Mouse (Mus musculus) granulocyte monocyte progenitor cell, adult 5-6 weeks (primary cell): ENCODE results near the gene Cars. TPM values are rescaled to one million over a fixed set of nuclear protein-coding genes. Genes with fewer than 3 reads are reported as not detected.
"Not testable (repeated sequence)": the region's sequence is repeated elsewhere in the genome, so short reads cannot be mapped to it uniquely, and the experiment has no call there.

Experiments used
- ATAC-seq: replicated peaks from 2 replicates; pipeline ENCODE4 v1.8.0; 2016; ENCODE audit warnings: mild to moderate bottlenecking, moderate TSS enrichment, inconsistent platforms; ENCODE audit not compliant: poor library complexity, severe bottlenecking
- total RNA-seq, 2 experiments: library from RNA; stranded (forward) in 1 of 2; stranded (reverse) in 1 of 2; fragments of 200-712, 200-1000 nt in 1 of 2; fragments of >200 nt in 1 of 2; fragmentation: Nextera tagmentation in 1 of 2; gene quantifications; 2 replicates each; pipeline ENCODE4 v1.2.3; 2014 to 2017

Cars gene
- total RNA-seq, 2 experiments from 2014 or later, result 34.0 to 51.9 TPM

GRCm38 (mm10) chr7:143588006-143588405, 11.9 kb downstream of the Cars start:
- no peak for ATAC-seq

- no peak for ATAC-seq
Observed at GRCm38 (mm10) chr7:143587586-143587985, 12.3 kb downstream of the Cars start.

DNA sequence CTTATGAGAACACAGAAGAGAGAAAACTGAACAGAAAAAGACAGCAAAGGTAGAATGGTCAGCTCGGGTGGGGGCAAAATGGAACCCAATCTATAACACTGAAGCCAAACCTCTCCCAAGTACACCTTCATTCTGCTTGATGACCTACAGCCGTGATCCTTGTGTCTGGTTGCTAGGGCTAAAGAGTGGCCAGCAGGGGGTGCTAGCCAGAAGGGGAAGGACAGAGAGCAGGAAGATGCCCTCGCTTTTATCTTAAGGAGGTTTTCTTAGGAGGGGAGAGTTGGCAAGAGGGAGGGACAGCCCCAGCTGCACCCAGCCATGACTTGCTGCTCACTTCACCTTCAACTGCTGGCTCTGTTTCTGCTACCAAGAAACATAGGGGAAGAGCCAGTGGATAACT, 15.9 kb downstream of the Cars start:
- ATAC-seq, result peak; percentile 81

- ATAC-seq, result no peak
Observed at GRCm38 (mm10) chr7:143583025-143583424, 16.9 kb downstream of the Cars start.

GRCm38 (mm10) chr7:143575751-143576150, 24.1 kb downstream of the Cars start:
- ATAC-seq, result no peak

- ATAC-seq, result peak; percentile 36
Observed at GRCm38 (mm10) chr7:143565648-143566039, 34.2 kb downstream of the Cars start.

DNA sequence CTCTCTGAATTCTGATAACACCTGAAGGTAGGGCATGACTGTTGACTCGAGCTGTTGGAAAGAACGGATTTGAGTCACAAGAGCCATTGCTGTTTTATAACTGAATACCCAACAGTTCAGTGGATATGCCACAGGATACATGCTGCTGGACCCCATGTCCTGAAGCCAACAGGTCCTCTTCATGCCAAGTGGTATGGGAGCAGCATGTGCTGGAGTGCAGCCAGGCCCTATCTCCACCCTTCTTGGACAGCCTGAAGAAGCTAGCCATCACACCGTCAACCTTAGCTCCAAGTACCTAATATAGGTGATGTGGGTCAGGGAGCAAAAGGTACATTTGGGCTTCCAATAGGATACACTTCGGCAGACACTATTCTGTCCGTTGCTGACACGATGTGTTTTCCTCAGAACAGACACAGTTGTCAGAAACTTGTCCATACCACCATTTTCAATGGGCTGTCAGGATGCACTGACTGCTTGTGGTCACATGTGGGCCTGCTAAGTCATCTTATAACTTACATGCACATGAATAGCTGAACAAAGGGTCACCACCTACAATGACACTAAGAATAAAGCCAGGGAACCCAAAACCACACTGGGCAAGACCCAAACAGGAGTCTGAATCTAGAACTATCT, 34.8 kb downstream of the Cars start:
- ATAC-seq, result no peak

DNA sequence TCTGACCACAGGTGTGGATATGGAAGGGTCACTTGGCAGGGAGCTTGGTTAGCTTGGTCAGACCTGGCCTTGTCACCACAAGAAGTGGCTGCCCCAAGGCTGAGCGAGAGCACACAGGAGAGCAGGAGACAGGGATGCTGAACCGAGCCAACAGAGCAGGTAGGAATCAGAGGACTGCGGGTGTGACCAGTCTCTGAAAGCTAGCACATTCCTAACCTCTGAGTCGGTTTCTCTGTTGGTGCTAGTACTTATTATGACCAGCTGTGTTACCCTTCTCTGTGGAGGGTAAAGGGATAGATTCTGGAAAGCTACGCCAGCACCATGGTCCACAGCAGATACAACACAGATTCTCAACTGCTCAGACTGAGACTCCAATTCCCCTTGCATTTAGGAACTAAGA, 36.1 kb downstream of the Cars start:
- no peak for ATAC-seq

GRCm38 (mm10) chr7:143557616-143558015, 42.3 kb downstream of the Cars start:
- ATAC-seq, result no peak

- ATAC-seq, result peak; percentile 44
Observed at GRCm38 (mm10) chr7:143556964-143557610, 42.8 kb downstream of the Cars start.

DNA sequence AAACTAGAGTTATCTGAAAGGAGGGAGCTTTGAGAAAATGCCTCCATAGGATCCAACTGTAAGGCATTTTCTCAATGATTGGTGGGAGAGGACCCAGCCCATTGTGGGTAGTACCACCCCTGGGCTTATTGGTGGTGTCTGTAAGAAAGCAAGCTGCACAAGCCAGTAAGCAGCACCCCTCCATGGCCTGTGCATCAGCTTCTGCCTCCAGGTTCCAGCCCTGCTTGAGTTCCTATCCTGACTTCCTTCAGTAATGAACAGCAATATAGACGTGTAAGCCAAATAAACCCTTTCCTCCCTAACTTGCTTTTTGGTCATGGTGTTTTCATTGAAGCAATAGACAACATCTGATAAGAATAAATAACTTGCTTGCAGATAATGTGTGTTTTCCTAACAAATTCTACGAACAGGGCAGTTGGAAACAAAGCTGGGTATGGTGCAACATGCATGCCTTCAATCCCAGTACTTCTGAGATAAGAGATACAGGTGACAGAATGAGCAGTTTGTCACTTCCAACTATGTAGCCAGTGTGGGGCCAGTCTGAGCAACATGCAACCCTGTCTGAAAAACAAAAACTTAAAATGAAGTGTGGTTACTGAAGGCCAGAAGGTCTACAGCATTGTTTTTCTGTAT, 50.2 kb downstream of the Cars start:
- ATAC-seq, result no peak

GRCm38 (mm10) chr7:143548976-143549457, 50.9 kb downstream of the Cars start, which contains the start of gene Nap1l4:
Gene Nap1l4 (minus strand): TSS chr7:143549106.
- peak; percentile 85 for ATAC-seq

DNA sequence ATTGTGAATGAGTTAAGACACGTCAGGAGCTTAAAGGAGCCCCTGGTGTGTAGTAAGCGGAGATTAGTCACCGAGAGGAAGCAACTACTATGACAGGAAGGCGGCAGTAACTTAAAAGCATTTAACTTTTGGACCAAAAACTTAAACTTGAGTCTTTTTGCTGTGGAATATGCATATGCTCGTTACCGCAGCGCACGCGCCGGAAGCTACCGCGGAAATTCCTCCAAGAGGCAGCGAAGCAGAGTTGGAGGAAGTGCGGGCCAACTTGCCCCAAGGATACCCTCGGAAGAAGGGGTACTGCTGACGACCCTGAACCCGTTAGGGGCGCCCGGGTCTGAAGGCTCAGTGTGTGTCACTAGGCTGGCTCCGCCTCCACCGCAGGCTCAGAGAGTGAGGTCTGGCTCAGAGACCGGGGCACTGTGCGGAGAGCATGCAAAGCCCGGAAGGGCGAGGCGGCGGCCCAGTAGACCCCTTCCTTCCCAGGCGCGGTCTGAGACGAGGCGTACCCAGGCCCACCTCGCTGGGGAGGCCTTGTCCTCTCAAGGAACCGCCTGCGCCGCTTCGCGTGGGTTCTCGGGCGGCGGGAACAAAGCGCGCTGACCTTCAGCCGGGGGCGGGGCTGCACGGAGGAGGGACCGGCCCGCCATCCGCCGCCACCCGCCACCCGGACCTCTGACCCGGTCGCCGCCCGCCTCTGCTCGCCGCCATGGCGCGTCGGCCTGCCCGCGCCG, 51.5 kb downstream of the Cars start:
- peak; percentile 49 for ATAC-seq

DNA sequence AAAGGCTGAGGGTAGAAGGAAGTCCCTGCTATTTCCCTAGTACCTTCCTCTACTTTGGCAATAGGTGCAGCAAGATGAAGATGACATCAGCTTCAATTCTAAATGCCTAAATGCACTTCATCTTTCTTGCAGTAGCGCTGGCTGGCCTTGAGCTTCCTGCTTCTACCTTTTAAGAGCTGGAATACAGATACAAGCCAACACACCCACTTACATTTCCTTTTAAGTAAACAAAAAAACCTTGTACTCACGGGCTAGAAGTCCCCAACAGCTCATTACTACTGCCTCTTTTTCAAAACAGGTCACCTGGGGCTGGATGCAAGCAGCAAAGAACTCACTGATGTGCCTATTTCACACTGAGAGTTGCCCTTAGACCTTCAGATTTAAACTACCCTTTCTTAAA, 53.3 kb downstream of the Cars start:
- ATAC-seq, result no peak

DNA sequence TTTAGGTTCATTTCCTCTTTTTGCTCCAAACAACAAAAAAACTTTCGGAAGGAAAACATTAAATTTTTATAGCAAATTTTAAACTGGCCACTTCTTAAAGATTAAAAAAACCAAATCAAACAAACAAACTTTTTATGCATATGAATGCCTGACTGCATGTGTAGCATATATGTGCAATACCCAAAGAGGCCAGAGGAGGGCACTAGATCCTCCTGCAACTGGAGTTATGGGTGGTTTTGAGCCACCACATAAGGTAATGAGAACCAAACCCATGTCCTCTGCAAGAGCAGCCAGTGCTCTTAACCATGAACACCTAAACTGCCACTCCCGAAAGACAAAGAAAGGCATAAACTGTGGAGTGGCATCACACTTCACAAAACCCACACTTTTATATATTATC, 55.5 kb downstream of the Cars start:
- no peak for ATAC-seq

GRCm38 (mm10) chr7:143538671-143539070, 61.2 kb downstream of the Cars start:
- no peak for ATAC-seq

- ATAC-seq, result not testable (repeated sequence)
Observed at GRCm38 (mm10) chr7:143538229-143538628, 61.7 kb downstream of the Cars start.

GRCm38 (mm10) chr7:143536251-143536650, 63.6 kb downstream of the Cars start:
- no peak for ATAC-seq

DNA sequence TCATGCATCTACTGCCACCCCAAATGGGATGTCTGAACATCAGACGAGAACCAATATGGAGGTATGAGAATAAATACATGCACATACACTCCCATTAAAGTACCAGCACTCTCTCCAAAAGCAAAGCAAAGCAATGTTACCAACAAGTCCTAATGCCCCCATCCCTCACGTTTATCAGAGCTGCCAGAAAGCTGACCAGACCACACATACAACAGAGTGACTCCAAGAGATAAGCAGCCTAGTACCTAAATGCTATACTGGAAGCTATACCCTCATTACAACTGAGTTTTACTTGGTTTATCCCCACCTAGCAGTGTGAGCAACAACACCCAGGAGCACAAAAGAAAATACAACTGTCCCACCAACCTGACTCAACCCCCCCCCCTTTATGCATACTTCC, 66.6 kb downstream of the Cars start:
- ATAC-seq, result no peak

- no peak for ATAC-seq
Observed at GRCm38 (mm10) chr7:143532410-143532809, 67.5 kb downstream of the Cars start.

- ATAC-seq, result no peak
Observed at GRCm38 (mm10) chr7:143519333-143519732, 80.6 kb downstream of the Cars start.
